Mouse (Mus musculus) liver, postnatal 0 days (tissue): ENCODE data around the gene Trmt6.

ENCODE experiments used
- CTCF ChIP-seq: sonication (generic); IDR thresholded peaks from 2 replicates; pipeline ENCODE4 v1.5.1; 2016; ENCODE audit warnings: antibody characterized with exemption, low read depth
- EP300 ChIP-seq: IDR thresholded peaks from 2 replicates; pipeline ENCODE4 v1.6.1; 2016; ENCODE audit warnings: antibody characterized with exemption, low read depth, mild to moderate bottlenecking

DNA sequence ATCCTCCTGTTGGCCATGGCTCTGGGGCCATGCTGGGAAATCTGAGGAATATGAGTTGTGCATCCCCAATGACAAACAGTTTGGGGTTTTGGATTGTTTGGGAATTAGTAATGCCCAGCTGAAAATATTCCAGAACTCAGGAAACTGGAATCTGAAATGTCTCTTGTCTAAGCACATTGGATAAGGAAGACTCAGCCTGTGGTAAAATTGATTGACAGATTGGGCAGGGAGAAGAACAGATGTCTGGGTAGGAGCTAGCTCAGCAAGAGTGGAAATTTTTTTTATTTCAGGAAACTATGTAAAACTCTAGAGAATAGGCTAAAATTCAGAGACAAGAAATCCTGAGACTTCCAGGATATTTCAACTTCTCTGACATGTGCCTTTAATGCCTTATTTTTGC lies 44.6 kb upstream of the Trmt6 start:
- TF ChIP-seq CTCF, result no peak
- TF ChIP-seq EP300, result no peak
